Mouse (Mus musculus) intestine, embryonic 15.5 days (tissue): ENCODE data around the gene Olfr641. TPM values are rescaled to one million over a fixed set of nuclear protein-coding genes. Genes with fewer than 3 reads are reported as not detected.

Experiments used
- ATAC-seq: fragments of 200-750 bp; cut with Nextera tagmentation; 2 replicates; pipeline ENCODE4 v1.8.0; 2017; ENCODE audit warnings: moderate TSS enrichment, moderate library complexity
- H3K27ac ChIP-seq: fragments of 300-500 bp; sonication (generic); 2 replicates; pipeline ENCODE4 v1.5.1; 2015; ENCODE audit warnings: mild to moderate bottlenecking, inconsistent platforms
- H3K27me3 ChIP-seq: fragments of 300-500 bp; sonication (generic); replicated peaks from 2 replicates; pipeline ENCODE4 v1.6.1; 2015; ENCODE audit warnings: inconsistent platforms
- H3K36me3 ChIP-seq: fragments of 300-500 bp; sonication (generic); 2 replicates; pipeline ENCODE4 v1.6.1; 2015; ENCODE audit warnings: inconsistent platforms
- H3K4me1 ChIP-seq: fragments of 300-500 bp; sonication (generic); replicated peaks from 2 replicates; pipeline ENCODE4 v1.6.1; 2015; ENCODE audit warnings: inconsistent platforms
- H3K4me2 ChIP-seq: fragments of 300-500 bp; sonication (generic); replicated peaks from 2 replicates; pipeline ENCODE4 v1.6.1; 2015; ENCODE audit warnings: mild to moderate bottlenecking, inconsistent platforms
- H3K4me3 ChIP-seq: fragments of 300-500 bp; sonication (generic); replicated peaks from 2 replicates; pipeline ENCODE4 v1.5.1; 2015; ENCODE audit warnings: inconsistent platforms
- H3K9ac ChIP-seq: fragments of 300-500 bp; sonication (generic); 2 replicates; pipeline ENCODE4 v1.6.1; 2015; ENCODE audit warnings: inconsistent platforms
- H3K9me3 ChIP-seq: fragments of 300-500 bp; sonication (generic); 2 replicates; pipeline ENCODE4 v1.6.1; 2016; ENCODE audit warnings: inconsistent platforms
- WGBS: fragments of 180-500 bp; shearing (Covaris S2); methylation state at CpG from one replicate; pipeline ENCODE4 v1.1.7; 2015; 5-methylcytosine and 5-hydroxymethylcytosine counted together
- polyA plus RNA-seq: library from polyadenylated mRNA; unstranded; fragments of >200 nt; fragmentation: Nextera tagmentation; extraction: Ambion mirVana; gene quantifications from 2 replicates; pipeline ENCODE4 v1.2.1, GENCODE M21; 2015

Olfr641 gene
- polyA plus RNA-seq, result not detected in 2 replicates

DNA sequence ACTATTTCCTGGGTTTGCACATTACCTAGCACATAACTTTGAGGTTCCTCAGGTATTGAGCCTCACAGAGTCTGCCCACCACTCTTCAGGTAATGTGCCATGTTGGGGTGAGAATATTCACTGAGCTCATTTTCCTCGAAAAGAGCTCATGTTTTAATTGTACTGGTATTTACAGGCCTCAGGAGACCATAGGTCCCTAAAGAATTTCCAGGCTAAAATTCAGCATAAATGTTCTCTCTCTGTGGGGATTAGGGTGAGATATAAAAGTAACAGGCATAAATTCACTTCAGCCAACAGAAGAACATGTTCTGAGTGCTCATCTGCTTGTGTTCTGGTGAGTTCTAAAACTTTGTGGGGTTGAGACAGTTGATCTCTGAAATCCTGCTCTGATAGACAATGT is at the start of gene Olfr641:
Olfr641 (plus strand) TSS at position 301 of the 400 bp plus-strand sequence.
- Histone ChIP-seq H3K9ac (no peak within 1 kb of the TSS), H3K36me3 (no peaks in the 10 kb centered on the region), H3K9me3 (no peaks in the 10 kb centered on the region), H3K4me3 (no peak within 1 kb of the TSS), H3K27ac (no peak within 1 kb of the TSS), H3K27me3 (no peaks in the 10 kb centered on the region), H3K4me1 (no peaks in the 10 kb centered on the region), H3K4me2 (no peak within 1 kb of the TSS)
- WGBS, result 74% methylated on average over 1 of the region's 1 CpGs
- no peak for ATAC-seq

DNA sequence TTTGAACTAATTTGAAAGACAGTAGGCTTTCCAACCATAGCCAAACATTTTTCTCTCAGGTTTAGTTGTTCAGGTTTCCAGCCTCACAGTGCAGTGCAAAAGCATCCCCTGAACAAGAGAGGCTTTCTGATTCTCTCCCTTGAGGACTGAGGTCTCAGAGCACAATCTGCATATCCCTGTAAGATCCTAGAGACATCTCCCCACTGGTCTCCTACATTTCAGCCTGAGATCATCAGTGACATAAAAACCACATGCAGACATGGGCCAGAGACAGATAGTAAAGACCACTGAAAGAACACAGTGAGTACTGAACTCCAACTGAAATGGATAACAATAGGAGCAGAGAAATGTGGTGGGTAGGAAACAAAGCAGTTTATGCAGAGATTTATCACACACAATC is 36.8 kb upstream of the Olfr641 start, which contains the start of gene Olfr638:
Olfr638 (plus strand) TSS at position 301 of the 400 bp plus-strand sequence.
- ATAC-seq, result no peak
- Histone ChIP-seq H3K4me3 (no peak within 1 kb of the TSS), H3K4me2 (no peak within 1 kb of the TSS), H3K27ac (no peak within 1 kb of the TSS), H3K36me3 (no peaks in the 10 kb centered on the region), H3K27me3 (no peaks in the 10 kb centered on the region), H3K9me3 (no peaks in the 10 kb centered on the region), H3K9ac (no peak within 1 kb of the TSS), H3K4me1 (no peaks in the 10 kb centered on the region)

- Histone ChIP-seq H3K4me3 (no peak overlapping the region), H3K9me3 (no peaks in the 10 kb centered on the region), H3K36me3 (no peaks in the 10 kb centered on the region), H3K27me3 (no peaks in the 10 kb centered on the region), H3K9ac (no peak overlapping the region), H3K4me2 (no peak overlapping the region), H3K4me1 (no peaks in the 10 kb centered on the region), H3K27ac (no peak overlapping the region)
- no peak for ATAC-seq
These were observed 36.1 kb upstream of the Olfr641 start for GRCm38 (mm10) chr7:103999124-103999523.

GRCm38 (mm10) chr7:104017203-104017602 is 18.0 kb upstream of the Olfr641 start, which contains the start of gene Olfr639:
Olfr639 (minus strand) TSS chr7:104017303.
- H3K4me2 ChIP-seq, result no peak within 1 kb of the TSS
- no peaks in the 10 kb centered on the region for H3K27me3 ChIP-seq
- H3K4me3 ChIP-seq, result no peak within 1 kb of the TSS
- no peaks in the 10 kb centered on the region for H3K9me3 ChIP-seq
- H3K4me1 ChIP-seq, result no peaks in the 10 kb centered on the region
- no peaks in the 10 kb centered on the region for H3K36me3 ChIP-seq
- no peak within 1 kb of the TSS for H3K9ac ChIP-seq
- no peak for ATAC-seq
- H3K27ac ChIP-seq, result no peak within 1 kb of the TSS

- 89% methylated on average over 1 of the region's 1 CpGs for WGBS
- Histone ChIP-seq H3K9me3 (no peaks in the 10 kb centered on the region), H3K9ac (no peak overlapping the region), H3K27ac (no peak overlapping the region), H3K27me3 (no peaks in the 10 kb centered on the region), H3K4me3 (no peak overlapping the region), H3K36me3 (no peaks in the 10 kb centered on the region), H3K4me2 (no peak overlapping the region), H3K4me1 (no peaks in the 10 kb centered on the region)
- no peak for ATAC-seq
These were observed 16.3 kb upstream of the Olfr641 start for GRCm38 (mm10) chr7:104018953-104019352.

DNA sequence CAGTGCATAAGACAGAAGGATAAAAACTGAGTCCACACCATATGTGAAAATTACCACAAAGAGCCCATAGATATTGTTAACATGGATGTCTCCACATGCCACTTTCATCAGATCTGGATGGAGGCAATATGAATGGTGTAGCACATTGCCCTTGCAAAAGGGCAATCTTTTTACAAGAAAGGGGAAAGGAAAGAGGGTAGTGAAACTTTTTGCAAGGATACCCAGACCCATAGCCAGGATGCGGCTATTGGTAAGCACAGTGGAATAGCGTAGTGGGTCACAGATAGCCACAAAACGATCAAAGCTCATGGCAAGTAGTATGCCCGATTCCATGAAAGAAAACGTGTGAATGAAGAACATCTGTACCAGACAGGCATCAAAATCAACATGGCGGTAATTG is 13.6 kb upstream of the Olfr641 start:
- no peak overlapping the region for H3K4me2 ChIP-seq
- H3K4me1 ChIP-seq, result no peaks in the 10 kb centered on the region
- no peak overlapping the region for H3K27ac ChIP-seq
- no peaks in the 10 kb centered on the region for H3K27me3 ChIP-seq
- no peaks in the 10 kb centered on the region for H3K36me3 ChIP-seq
- 90% methylated on average over 6 of the region's 6 CpGs for WGBS
- no peak for ATAC-seq
- H3K4me3 ChIP-seq, result no peak overlapping the region
- no peaks in the 10 kb centered on the region for H3K9me3 ChIP-seq
- H3K9ac ChIP-seq, result no peak overlapping the region

- ATAC-seq, result no peak
- Histone ChIP-seq H3K27ac (no peak within 1 kb of the TSS), H3K4me2 (no peak within 1 kb of the TSS), H3K36me3 (no peaks in the 10 kb centered on the region), H3K4me1 (no peaks in the 10 kb centered on the region), H3K9me3 (no peaks in the 10 kb centered on the region), H3K9ac (no peak within 1 kb of the TSS), H3K27me3 (no peaks in the 10 kb centered on the region), H3K4me3 (no peak within 1 kb of the TSS)
- 81% methylated on average over 6 of the region's 6 CpGs for WGBS
These were observed 9.8 kb upstream of the Olfr641 start, which contains the start of gene Olfr640 for GRCm38 (mm10) chr7:104025473-104025872. Olfr640 (minus strand) TSS chr7:104025573.

- no peak overlapping the region for H3K27ac ChIP-seq
- WGBS, result 71% methylated on average over 3 of the region's 3 CpGs
- no peak overlapping the region for H3K4me2 ChIP-seq
- H3K9ac ChIP-seq, result no peak overlapping the region
- H3K27me3 ChIP-seq, result no peaks in the 10 kb centered on the region
- no peak for ATAC-seq
- no peaks in the 10 kb centered on the region for H3K36me3 ChIP-seq
- H3K4me1 ChIP-seq, result no peaks in the 10 kb centered on the region
- no peak overlapping the region for H3K4me3 ChIP-seq
- no peaks in the 10 kb centered on the region for H3K9me3 ChIP-seq
These were observed 8.3 kb upstream of the Olfr641 start for GRCm38 (mm10) chr7:104026978-104027377.

GRCm38 (mm10) chr7:104050745-104051144 is 15.5 kb downstream of the Olfr641 start:
- Histone ChIP-seq H3K27ac (no peak overlapping the region), H3K9ac (no peak overlapping the region), H3K9me3 (no peaks in the 10 kb centered on the region), H3K4me3 (no peak overlapping the region), H3K4me1 (no peaks in the 10 kb centered on the region), H3K36me3 (no peaks in the 10 kb centered on the region), H3K4me2 (no peak overlapping the region), H3K27me3 (no peaks in the 10 kb centered on the region)
- 90% methylated on average over 4 of the region's 4 CpGs for WGBS
- no peak for ATAC-seq

- no peaks in the 10 kb centered on the region for H3K27me3 ChIP-seq
- no peak for ATAC-seq
- no peaks in the 10 kb centered on the region for H3K36me3 ChIP-seq
- no peaks in the 10 kb centered on the region for H3K9me3 ChIP-seq
- 71% methylated on average over 1 of the region's 1 CpGs for WGBS
- H3K9ac ChIP-seq, result no peak within 1 kb of the TSS
- no peak within 1 kb of the TSS for H3K4me3 ChIP-seq
- no peak within 1 kb of the TSS for H3K4me2 ChIP-seq
- no peaks in the 10 kb centered on the region for H3K4me1 ChIP-seq
- no peak within 1 kb of the TSS for H3K27ac ChIP-seq
These were observed 17.3 kb downstream of the Olfr641 start, which contains the start of gene Olfr642 for GRCm38 (mm10) chr7:104052566-104052965. Olfr642 (minus strand) TSS chr7:104052666.

DNA sequence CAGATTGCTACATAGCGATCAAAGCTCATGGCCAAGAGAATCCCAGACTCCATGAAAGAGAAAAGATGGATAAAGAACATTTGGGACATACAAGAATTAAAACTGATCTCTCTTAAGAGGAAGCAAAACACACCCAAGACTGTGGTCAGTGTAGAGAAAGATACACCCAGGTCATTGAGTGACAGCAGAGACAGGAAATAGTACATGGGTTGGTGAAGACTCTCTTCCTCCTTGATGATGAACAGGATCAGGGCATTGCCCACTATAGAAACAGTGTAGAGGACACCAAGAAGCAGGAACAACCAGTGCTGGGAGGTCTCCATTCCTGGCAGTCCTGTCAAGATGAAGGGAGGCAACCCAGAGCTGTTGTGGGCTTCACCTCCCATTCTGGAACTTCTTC is 24.0 kb downstream of the Olfr641 start:
- 96% methylated on average over 1 of the region's 1 CpGs for WGBS
- H3K27me3 ChIP-seq, result no peaks in the 10 kb centered on the region
- no peak overlapping the region for H3K27ac ChIP-seq
- H3K9me3 ChIP-seq, result no peaks in the 10 kb centered on the region
- no peak for ATAC-seq
- no peaks in the 10 kb centered on the region for H3K36me3 ChIP-seq
- H3K4me1 ChIP-seq, result no peaks in the 10 kb centered on the region
- H3K4me2 ChIP-seq, result no peak overlapping the region
- H3K4me3 ChIP-seq, result no peak overlapping the region
- no peak overlapping the region for H3K9ac ChIP-seq

GRCm38 (mm10) chr7:104061345-104061744 is 26.1 kb downstream of the Olfr641 start, which contains the start of gene 4930516K23Rik:
4930516K23Rik (minus strand) TSS chr7:104061445.
- WGBS, result 44% methylated on average over 2 of the region's 2 CpGs
- no peak within 1 kb of the TSS for H3K9ac ChIP-seq
- H3K27ac ChIP-seq, result no peak within 1 kb of the TSS
- H3K27me3 ChIP-seq, result no peaks in the 10 kb centered on the region
- H3K4me2 ChIP-seq, result no peak within 1 kb of the TSS
- no peaks in the 10 kb centered on the region for H3K36me3 ChIP-seq
- ATAC-seq, result no peak
- no peaks in the 10 kb centered on the region for H3K9me3 ChIP-seq
- no peaks in the 10 kb centered on the region for H3K4me1 ChIP-seq
- no peak within 1 kb of the TSS for H3K4me3 ChIP-seq

DNA sequence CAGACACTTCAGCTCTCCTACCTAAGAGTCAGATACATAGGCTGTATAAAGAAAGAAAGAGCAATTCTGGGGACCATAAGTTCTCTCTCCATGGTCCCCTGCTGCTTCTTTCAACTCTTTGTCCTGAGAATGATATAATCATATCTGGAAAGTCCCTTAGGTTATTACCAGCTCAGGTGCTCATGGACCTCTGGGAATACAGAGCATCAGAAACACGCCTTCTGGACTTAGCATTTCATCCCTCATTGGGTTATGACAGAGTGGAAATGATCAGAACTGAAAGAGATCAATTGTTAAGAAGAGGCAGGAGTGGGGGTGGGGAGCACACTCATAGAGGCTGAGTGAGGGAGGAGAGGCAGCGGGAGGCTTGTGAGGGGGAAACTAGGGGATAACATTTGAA is 36.5 kb downstream of the Olfr641 start, which contains the start of gene Olfr644:
Olfr644 (minus strand) TSS at position 101 of the 400 bp plus-strand sequence.
- no peaks in the 10 kb centered on the region for H3K27me3 ChIP-seq

More for the DNA sequence above, 36.5 kb downstream of the Olfr641 start, which contains the start of gene Olfr644:
- Histone ChIP-seq H3K4me2 (no peak within 1 kb of the TSS), H3K4me1 (no peaks in the 10 kb centered on the region), H3K9me3 (no peaks in the 10 kb centered on the region), H3K4me3 (no peak within 1 kb of the TSS), H3K27ac (no peak within 1 kb of the TSS), H3K9ac (no peak within 1 kb of the TSS), H3K36me3 (no peaks in the 10 kb centered on the region)
- WGBS, result 66% methylated on average over 2 of the region's 2 CpGs
- no peak for ATAC-seq
